Mouse (Mus musculus): ENCODE measurements around the gene Magix. TPM values are rescaled to one million over a fixed set of nuclear protein-coding genes. Genes with fewer than 3 reads are reported as not detected.

Magix gene
- polyA plus RNA-seq, 1 experiment: not detected

- H3K9ac ChIP-seq (ENCODE audit: low read depth, poor library complexity, severe bottlenecking): no peak overlapping the region
- TF ChIP-seq POLR2A (IDR thresholded peaks at IDR 0.05; ENCODE audit: insufficient read depth, low read length): no peak
- no peak for TF ChIP-seq EP300 (IDR thresholded peaks at IDR 0.05; ENCODE audit: insufficient read depth, low read depth, low read length)
- no peak for TF ChIP-seq CTCF (IDR thresholded peaks at IDR 0.05; ENCODE audit: low read depth, low read length)
- H3K27ac ChIP-seq (ENCODE audit: insufficient read depth, low read length): no peak overlapping the region
- H3K36me3 ChIP-seq (ENCODE audit: control insufficient read depth, insufficient read depth, low read length, poor library complexity, severe bottlenecking): peaks cover 6% of the 10 kb centered on the region; the same call in 1 of the 2 replicates
- no peaks in the 10 kb centered on the region for H3K9me3 ChIP-seq (replicated peaks; ENCODE audit: control insufficient read depth, insufficient read depth, low read length, poor library complexity, severe bottlenecking)
- H3K4me3 ChIP-seq (ENCODE audit: low read depth, low read length): no peak overlapping the region
- H3K27me3 ChIP-seq (ENCODE audit: control insufficient read depth, insufficient read depth, low read length, poor library complexity, severe bottlenecking): no peaks in the 10 kb centered on the region
- no peaks in the 10 kb centered on the region for H3K4me1 ChIP-seq (ENCODE audit: control insufficient read depth, insufficient read depth, low read length)
Observed at GRCm38 (mm10) chrX:7672739-7673138, 8.3 kb downstream of the Magix start.

- Histone ChIP-seq H3K9me3 (replicated peaks; ENCODE audit: control insufficient read depth, insufficient read depth, low read length, poor library complexity, severe bottlenecking) (no peaks in the 10 kb centered on the region), H3K27me3 (ENCODE audit: control insufficient read depth, insufficient read depth, low read length, poor library complexity, severe bottlenecking) (no peaks in the 10 kb centered on the region), H3K36me3 (ENCODE audit: control insufficient read depth, insufficient read depth, low read length, poor library complexity, severe bottlenecking) (peaks cover 6% of the 10 kb centered on the region; the same call in 1 of the 2 replicates), H3K4me3 (ENCODE audit: low read depth, low read length) (peak within 1 kb of the TSS; percentile 91), H3K9ac (ENCODE audit: low read depth, poor library complexity, severe bottlenecking) (peak within 1 kb of the TSS; percentile 60), H3K4me1 (ENCODE audit: control insufficient read depth, insufficient read depth, low read length) (no peaks in the 10 kb centered on the region), H3K27ac (ENCODE audit: insufficient read depth, low read length) (peak within 1 kb of the TSS; percentile 81)
- no peak for TF ChIP-seq CTCF (IDR thresholded peaks at IDR 0.05; ENCODE audit: low read depth, low read length)
- no peak for TF ChIP-seq POLR2A (IDR thresholded peaks at IDR 0.05; ENCODE audit: insufficient read depth, low read length)
- no peak for TF ChIP-seq EP300 (IDR thresholded peaks at IDR 0.05; ENCODE audit: insufficient read depth, low read depth, low read length)
Observed at GRCm38 (mm10) chrX:7670921-7671623, 10.0 kb downstream of the Magix start, which contains the start of gene Plp2. Plp2 (minus strand) TSS chrX:7671390.

GRCm38 (mm10) chrX:7670390-7670881 lies 10.6 kb downstream of the Magix start:
- Histone ChIP-seq H3K4me1 (ENCODE audit: control insufficient read depth, insufficient read depth, low read length) (no peaks in the 10 kb centered on the region), H3K27ac (ENCODE audit: insufficient read depth, low read length) (peak overlapping the region; percentile 81), H3K9ac (ENCODE audit: low read depth, poor library complexity, severe bottlenecking) (peak overlapping the region; percentile 60), H3K9me3 (replicated peaks; ENCODE audit: control insufficient read depth, insufficient read depth, low read length, poor library complexity, severe bottlenecking) (no peaks in the 10 kb centered on the region), H3K27me3 (ENCODE audit: control insufficient read depth, insufficient read depth, low read length, poor library complexity, severe bottlenecking) (no peaks in the 10 kb centered on the region), H3K4me3 (ENCODE audit: low read depth, low read length) (peak overlapping the region; percentile 91), H3K36me3 (ENCODE audit: control insufficient read depth, insufficient read depth, low read length, poor library complexity, severe bottlenecking) (peaks cover 6% of the 10 kb centered on the region; the same call in 1 of the 2 replicates)
- TF ChIP-seq POLR2A (IDR thresholded peaks at IDR 0.05; ENCODE audit: insufficient read depth, low read length): no peak
- TF ChIP-seq EP300 (IDR thresholded peaks at IDR 0.05; ENCODE audit: insufficient read depth, low read depth, low read length): no peak
- TF ChIP-seq CTCF (IDR thresholded peaks at IDR 0.05; ENCODE audit: low read depth, low read length): no peak

GRCm38 (mm10) chrX:7665739-7666502 lies 15.1 kb downstream of the Magix start:
- TF ChIP-seq CTCF (IDR thresholded peaks at IDR 0.05; ENCODE audit: low read depth, low read length): no peak
- no peak for TF ChIP-seq EP300 (IDR thresholded peaks at IDR 0.05; ENCODE audit: insufficient read depth, low read depth, low read length)
- TF ChIP-seq POLR2A (IDR thresholded peaks at IDR 0.05; ENCODE audit: insufficient read depth, low read length): no peak
- Histone ChIP-seq H3K27ac (ENCODE audit: insufficient read depth, low read length) (no peak overlapping the region), H3K9me3 (replicated peaks; ENCODE audit: control insufficient read depth, insufficient read depth, low read length, poor library complexity, severe bottlenecking) (no peaks in the 10 kb centered on the region), H3K27me3 (ENCODE audit: control insufficient read depth, insufficient read depth, low read length, poor library complexity, severe bottlenecking) (no peaks in the 10 kb centered on the region), H3K9ac (ENCODE audit: low read depth, poor library complexity, severe bottlenecking) (no peak overlapping the region), H3K36me3 (ENCODE audit: control insufficient read depth, insufficient read depth, low read length, poor library complexity, severe bottlenecking) (peaks cover 6% of the 10 kb centered on the region; the same call in 1 of the 2 replicates), H3K4me3 (ENCODE audit: low read depth, low read length) (no peak overlapping the region), H3K4me1 (ENCODE audit: control insufficient read depth, insufficient read depth, low read length) (no peaks in the 10 kb centered on the region)

- no peaks in the 10 kb centered on the region for H3K4me1 ChIP-seq (ENCODE audit: control insufficient read depth, insufficient read depth, low read length)
- peaks cover 6% of the 10 kb centered on the region; the same call in 1 of the 2 replicates for H3K36me3 ChIP-seq (ENCODE audit: control insufficient read depth, insufficient read depth, low read length, poor library complexity, severe bottlenecking)
- H3K9me3 ChIP-seq (replicated peaks; ENCODE audit: control insufficient read depth, insufficient read depth, low read length, poor library complexity, severe bottlenecking): no peaks in the 10 kb centered on the region
- no peak overlapping the region for H3K4me3 ChIP-seq (ENCODE audit: low read depth, low read length)
- H3K27me3 ChIP-seq (ENCODE audit: control insufficient read depth, insufficient read depth, low read length, poor library complexity, severe bottlenecking): no peaks in the 10 kb centered on the region
- no peak for TF ChIP-seq POLR2A (IDR thresholded peaks at IDR 0.05; ENCODE audit: insufficient read depth, low read length)
- TF ChIP-seq CTCF (IDR thresholded peaks at IDR 0.05; ENCODE audit: low read depth, low read length): no peak
- TF ChIP-seq EP300 (IDR thresholded peaks at IDR 0.05; ENCODE audit: insufficient read depth, low read depth, low read length): no peak
- H3K9ac ChIP-seq (ENCODE audit: low read depth, poor library complexity, severe bottlenecking): no peak overlapping the region
- H3K27ac ChIP-seq (ENCODE audit: insufficient read depth, low read length): no peak overlapping the region
Observed at GRCm38 (mm10) chrX:7664791-7665190, 16.3 kb downstream of the Magix start.

Measured in ES-Bruce4 (cell line).